Mouse (Mus musculus) heart, adult 2 months (tissue): ENCODE results near the gene Fam162b. TPM values are rescaled to one million over a fixed set of nuclear protein-coding genes. Genes with fewer than 3 reads are reported as not detected.

Experiments used
- DNase-seq, 2 experiments: peaks; one replicate each; pipeline ENCODE4 v3.0.0; 2021
- H3K27ac ChIP-seq: fragments of 200-600 bp; 2 replicates; pipeline ENCODE4 v1.8.1; 2022
- H3K27me3 ChIP-seq: fragments of 200-500 bp; 2 replicates; pipeline ENCODE4 v1.6.1; 2012; ENCODE audit warnings: mild to moderate bottlenecking, low read length, inconsistent platforms, mixed read lengths; ENCODE audit not compliant: control insufficient read depth, insufficient read depth
- H3K36me3 ChIP-seq: fragments of 200-500 bp; 2 replicates; pipeline ENCODE4 v1.6.1; 2012; ENCODE audit warnings: low read length, inconsistent platforms; ENCODE audit not compliant: control insufficient read depth, insufficient read depth
- H3K4me1 ChIP-seq: fragments of 200-500 bp; 2 replicates; pipeline ENCODE4 v1.6.1; 2011; ENCODE audit warnings: low read length; ENCODE audit not compliant: control insufficient read depth, insufficient read depth
- H3K4me3 ChIP-seq: fragments of 200-600 bp; 2 replicates; pipeline ENCODE4 v1.8.1; 2022
- H3K79me2 ChIP-seq: fragments of 200-500 bp; replicated peaks from 2 replicates; pipeline ENCODE4 v1.6.1; 2012; ENCODE audit warnings: mild to moderate bottlenecking, inconsistent platforms, low read length, moderate library complexity, mixed read lengths; ENCODE audit not compliant: control insufficient read depth, insufficient read depth
- H3K9ac ChIP-seq: fragments of 200-500 bp; 2 replicates; pipeline ENCODE4 v1.6.1; 2012; ENCODE audit warnings: low read depth, mild to moderate bottlenecking, control low read depth, inconsistent platforms, low read length, mixed read lengths
- CTCF ChIP-seq: fragments of 200-600 bp; IDR thresholded peaks from 2 replicates; pipeline ENCODE4 v1.8.1; 2022; ENCODE audit warnings: antibody characterized with exemption, mild to moderate bottlenecking, moderate library complexity
- EP300 ChIP-seq: fragments of 200-500 bp; IDR thresholded peaks from 2 replicates; pipeline ENCODE4 v1.6.1; 2011; ENCODE audit warnings: low read depth, low read length, control low read depth; ENCODE audit not compliant: insufficient read depth
- POLR2A ChIP-seq: fragments of 200-500 bp; IDR thresholded peaks from 2 replicates; pipeline ENCODE4 v1.6.1; 2011; ENCODE audit warnings: mild to moderate bottlenecking, low read depth, low read length, control low read depth; ENCODE audit not compliant: insufficient read depth
- WGBS: fragments of 180-500 bp; shearing (Covaris S2); methylation state at CpG from one replicate; pipeline ENCODE4 v1.1.7; 2018; 5-methylcytosine and 5-hydroxymethylcytosine counted together
- intact Hi-C: fragments of 180-260 bp; cut with DNase I; formaldehyde crosslinking; loops from one replicate; pipeline ENCODE4 v1.15.1; 2025
- polyA plus RNA-seq: library from polyadenylated mRNA; depleted of rRNA; stranded (reverse); fragments of >200 nt; gene quantifications from 2 replicates; pipeline ENCODE4 v1.2.3, GENCODE M21; 2012
- total RNA-seq, 2 experiments: library from RNA; stranded (reverse); gene quantifications; 2 replicates each; pipeline ENCODE4 v1.2.3; 2021

Fam162b gene
- total and polyA plus RNA-seq, 3 experiments, result not detected

GRCm38 (mm10) chr10:51614826-51615590, 24.7 kb upstream of the Fam162b start:
- H3K79me2 ChIP-seq, result no peaks in the 10 kb centered on the region
- 61% methylated on average over 11 of the region's 11 CpGs for WGBS
- H3K36me3 ChIP-seq, result no peaks in the 10 kb centered on the region
- TF ChIP-seq EP300 (no peak), POLR2A (no peak), CTCF (no peak)
- no peaks in the 10 kb centered on the region for H3K27me3 ChIP-seq
- H3K27ac ChIP-seq, result no peak overlapping the region
- no peak for DNase-seq
- intact Hi-C loops, result no loop called here
- no peak overlapping the region for H3K4me3 ChIP-seq
- no peaks in the 10 kb centered on the region for H3K4me1 ChIP-seq
- H3K9ac ChIP-seq, result no peak overlapping the region

- DNase-seq, result no peak
- H3K27me3 ChIP-seq, result no peaks in the 10 kb centered on the region
- TF ChIP-seq CTCF (no peak), EP300 (no peak), POLR2A (no peak)
- H3K4me1 ChIP-seq, result no peaks in the 10 kb centered on the region
- H3K27ac ChIP-seq, result no peak overlapping the region
- intact Hi-C loops, result no loop called here
- no peak overlapping the region for H3K4me3 ChIP-seq
- no peaks in the 10 kb centered on the region for H3K36me3 ChIP-seq
- 43% methylated on average over 3 of the region's 3 CpGs for WGBS
- no peaks in the 10 kb centered on the region for H3K79me2 ChIP-seq
- no peak overlapping the region for H3K9ac ChIP-seq
Observed at GRCm38 (mm10) chr10:51613421-51613820, 23.1 kb upstream of the Fam162b start.

DNA sequence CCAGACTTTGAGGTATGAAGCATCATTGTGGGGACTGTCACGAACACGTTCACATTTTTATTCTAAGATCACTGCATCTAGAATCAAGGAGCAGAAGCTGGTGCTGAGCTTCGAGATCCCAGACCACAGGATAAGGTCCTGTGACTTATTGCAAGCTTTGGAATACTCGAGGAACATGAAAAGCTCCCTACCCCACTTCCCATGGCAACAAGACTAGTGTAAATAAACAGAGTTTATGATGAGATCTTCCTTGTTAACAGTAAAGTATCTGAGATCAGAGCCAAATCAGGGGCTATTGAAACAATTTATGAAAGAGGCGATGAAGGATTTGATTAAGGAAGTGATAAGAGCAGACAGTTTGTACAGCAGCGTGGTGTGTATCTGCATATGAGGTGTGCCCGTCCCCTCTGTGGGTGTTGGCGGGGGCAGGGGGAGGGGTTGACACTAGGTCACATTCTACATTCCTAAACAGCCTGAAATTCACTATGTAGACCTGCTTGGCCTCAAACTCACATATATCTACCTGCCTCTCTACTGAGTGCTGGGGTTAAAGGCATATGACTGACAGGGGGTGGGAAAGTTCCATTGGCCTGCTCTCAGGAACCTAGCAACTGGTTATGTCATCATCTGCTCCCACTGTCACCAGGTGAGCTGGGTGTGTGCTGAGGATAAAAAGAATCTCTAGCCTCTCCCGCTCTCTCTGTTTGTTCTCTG, 21.8 kb upstream of the Fam162b start:
- intact Hi-C loops, result no loop called here
- WGBS, result 70% methylated on average over 9 of the region's 9 CpGs
- Histone ChIP-seq H3K79me2 (no peaks in the 10 kb centered on the region), H3K4me1 (no peaks in the 10 kb centered on the region), H3K27me3 (no peaks in the 10 kb centered on the region), H3K36me3 (no peaks in the 10 kb centered on the region), H3K4me3 (no peak overlapping the region), H3K27ac (no peak overlapping the region), H3K9ac (no peak overlapping the region)
- no peak for DNase-seq
- TF ChIP-seq POLR2A (no peak), CTCF (no peak), EP300 (no peak)

DNA sequence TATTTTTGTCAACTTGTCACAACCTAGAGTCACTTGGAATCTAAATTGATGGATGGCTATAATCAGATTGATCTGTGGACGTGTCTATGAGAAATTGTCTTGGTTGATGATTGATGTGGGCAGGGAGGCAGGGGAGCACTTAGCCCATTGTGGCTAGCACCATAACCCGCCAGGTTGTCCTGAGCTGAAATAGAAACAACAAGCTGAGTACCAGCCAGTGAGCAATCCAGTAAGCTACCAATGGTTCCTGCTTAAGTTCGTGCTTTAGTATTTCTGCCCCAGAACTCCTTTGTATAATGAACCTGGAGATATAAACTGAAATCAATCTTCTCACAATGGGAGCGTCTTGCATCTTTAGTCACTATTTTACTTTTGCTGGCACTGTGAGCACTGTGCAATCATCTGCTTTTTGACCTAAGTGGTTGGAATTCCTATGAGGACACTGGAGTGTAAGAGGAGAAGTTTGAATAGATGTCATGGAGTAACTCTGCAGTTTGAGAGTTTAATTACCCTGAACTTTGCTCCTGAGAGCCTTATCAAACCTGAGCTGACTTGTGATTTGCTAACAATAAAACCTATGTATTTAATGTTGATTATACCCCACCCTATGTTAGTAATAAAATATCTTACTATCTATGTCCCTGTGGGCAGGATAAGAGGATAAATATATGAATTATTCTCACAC, 19.6 kb upstream of the Fam162b start:
- H3K27me3 ChIP-seq, result no peaks in the 10 kb centered on the region
- H3K9ac ChIP-seq, result no peak overlapping the region
- DNase-seq, result no peak
- no peaks in the 10 kb centered on the region for H3K79me2 ChIP-seq
- WGBS, result 70% methylated on average over 4 of the region's 4 CpGs
- no peak for TF ChIP-seq POLR2A
- no peak for TF ChIP-seq CTCF
- no peak for TF ChIP-seq EP300
- H3K4me1 ChIP-seq, result no peaks in the 10 kb centered on the region
- H3K27ac ChIP-seq, result no peak overlapping the region
- H3K4me3 ChIP-seq, result no peak overlapping the region
- intact Hi-C loops, result no loop called here
- H3K36me3 ChIP-seq, result no peaks in the 10 kb centered on the region

- no peak for DNase-seq
- Histone ChIP-seq H3K36me3 (no peaks in the 10 kb centered on the region), H3K9ac (no peak overlapping the region), H3K79me2 (no peaks in the 10 kb centered on the region), H3K4me3 (no peak overlapping the region), H3K27ac (no peak overlapping the region), H3K27me3 (no peaks in the 10 kb centered on the region), H3K4me1 (no peaks in the 10 kb centered on the region)
- intact Hi-C loops, result loop anchor here (10.0 kb wide), 1 partner anchor 788 kb away; the partner anchor contains the start of genes Gopc and Nepn
- TF ChIP-seq CTCF, result no peak
- no peak for TF ChIP-seq EP300
- no peak for TF ChIP-seq POLR2A
- WGBS, result 72% methylated on average over 9 of the region's 9 CpGs
Observed at GRCm38 (mm10) chr10:51596928-51597635, 6.8 kb upstream of the Fam162b start.
